Mouse (Mus musculus) heart, adult 2 months (tissue): Measurements from ENCODE around the gene Grik5. TPM values are rescaled to one million over a fixed set of nuclear protein-coding genes. Genes with fewer than 3 reads are reported as not detected.

Experiments
- DNase-seq, 2 experiments: peaks; one replicate each; pipeline ENCODE4 v3.0.0; 2021
- H3K27ac ChIP-seq: fragments of 200-600 bp; 2 replicates; pipeline ENCODE4 v1.8.1; 2022
- H3K27me3 ChIP-seq: fragments of 200-500 bp; 2 replicates; pipeline ENCODE4 v1.6.1; 2012; ENCODE audit warnings: mild to moderate bottlenecking, low read length, inconsistent platforms, mixed read lengths; ENCODE audit not compliant: control insufficient read depth, insufficient read depth
- H3K36me3 ChIP-seq: fragments of 200-500 bp; 2 replicates; pipeline ENCODE4 v1.6.1; 2012; ENCODE audit warnings: low read length, inconsistent platforms; ENCODE audit not compliant: control insufficient read depth, insufficient read depth
- H3K4me1 ChIP-seq: fragments of 200-500 bp; 2 replicates; pipeline ENCODE4 v1.6.1; 2011; ENCODE audit warnings: low read length; ENCODE audit not compliant: control insufficient read depth, insufficient read depth
- H3K4me3 ChIP-seq: fragments of 200-600 bp; 2 replicates; pipeline ENCODE4 v1.8.1; 2022
- H3K79me2 ChIP-seq: fragments of 200-500 bp; replicated peaks from 2 replicates; pipeline ENCODE4 v1.6.1; 2012; ENCODE audit warnings: mild to moderate bottlenecking, inconsistent platforms, low read length, moderate library complexity, mixed read lengths; ENCODE audit not compliant: control insufficient read depth, insufficient read depth
- H3K9ac ChIP-seq: fragments of 200-500 bp; 2 replicates; pipeline ENCODE4 v1.6.1; 2012; ENCODE audit warnings: low read depth, mild to moderate bottlenecking, control low read depth, inconsistent platforms, low read length, mixed read lengths
- CTCF ChIP-seq: fragments of 200-600 bp; IDR thresholded peaks from 2 replicates; pipeline ENCODE4 v1.8.1; 2022; ENCODE audit warnings: antibody characterized with exemption, mild to moderate bottlenecking, moderate library complexity
- EP300 ChIP-seq: fragments of 200-500 bp; IDR thresholded peaks from 2 replicates; pipeline ENCODE4 v1.6.1; 2011; ENCODE audit warnings: low read depth, low read length, control low read depth; ENCODE audit not compliant: insufficient read depth
- POLR2A ChIP-seq: fragments of 200-500 bp; IDR thresholded peaks from 2 replicates; pipeline ENCODE4 v1.6.1; 2011; ENCODE audit warnings: mild to moderate bottlenecking, low read depth, low read length, control low read depth; ENCODE audit not compliant: insufficient read depth
- WGBS: fragments of 180-500 bp; shearing (Covaris S2); methylation state at CpG from one replicate; pipeline ENCODE4 v1.1.7; 2018; 5-methylcytosine and 5-hydroxymethylcytosine counted together
- intact Hi-C: fragments of 180-260 bp; cut with DNase I; formaldehyde crosslinking; loops from one replicate; pipeline ENCODE4 v1.15.1; 2025
- polyA plus RNA-seq: library from polyadenylated mRNA; depleted of rRNA; stranded (reverse); fragments of >200 nt; gene quantifications from 2 replicates; pipeline ENCODE4 v1.2.3, GENCODE M21; 2012
- total RNA-seq, 2 experiments: library from RNA; stranded (reverse); gene quantifications; 2 replicates each; pipeline ENCODE4 v1.2.3; 2021

Gene Grik5
- total and polyA plus RNA-seq, 3 experiments = 4.5 to 12.1 (median 4.6) TPM

DNA sequence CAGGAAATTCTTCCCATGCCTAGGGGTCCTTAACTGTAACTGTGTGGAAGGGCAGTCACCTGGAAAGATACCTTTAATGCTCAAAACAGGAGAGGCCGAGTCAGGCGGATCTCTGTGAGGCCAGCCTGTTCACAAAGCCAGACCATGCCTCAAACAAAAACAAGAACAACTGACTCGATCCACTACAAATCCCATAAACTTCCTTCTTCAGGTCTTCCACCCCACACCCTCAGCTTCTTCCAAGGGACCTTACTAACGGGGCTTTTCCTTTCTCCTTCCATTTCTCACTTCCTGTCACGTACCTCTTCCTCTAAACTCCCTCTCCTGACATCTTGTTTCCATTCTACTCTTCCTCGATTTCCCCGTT lies 4.1 kb upstream of the Grik5 start:
- peak in 1 of 2 experiments; percentile 12 for DNase-seq
- Histone ChIP-seq H3K36me3 (no peaks in the 10 kb centered on the region; the same call in 1 of the 2 replicates), H3K4me3 (peak overlapping the region; percentile 91), H3K9ac (peak overlapping the region; percentile 53), H3K27me3 (no peaks in the 10 kb centered on the region), H3K4me1 (peaks cover 4% of the 10 kb centered on the region; the same call in 1 of the 2 replicates), H3K79me2 (peaks cover 6% of the 10 kb centered on the region), H3K27ac (peak overlapping the region; percentile 94)
- intact Hi-C loops = loop anchor here (5.0 kb wide), 2 partner anchors 169 to 189 kb away; no protein-coding TSS in a partner anchor
- 19% methylated on average over 7 of the region's 7 CpGs for WGBS
- TF ChIP-seq CTCF (no peak), POLR2A (no peak), EP300 (no peak)

GRCm38 (mm10) chr7:25073924-25074323 lies 1.8 kb upstream of the Grik5 start:
- TF ChIP-seq POLR2A (no peak), CTCF (no peak), EP300 (no peak)
- H3K4me3 ChIP-seq = no peak overlapping the region
- no peaks in the 10 kb centered on the region for H3K27me3 ChIP-seq
- no peak overlapping the region for H3K27ac ChIP-seq
- DNase-seq = no peak
- 89% methylated on average over 8 of the region's 8 CpGs for whole genome bisulfite sequencing
- intact Hi-C loops = no loop called here
- no peaks in the 10 kb centered on the region; the same call in 1 of the 2 replicates for H3K36me3 ChIP-seq
- H3K79me2 ChIP-seq = peaks cover 4% of the 10 kb centered on the region; the same call in 1 of the 2 replicates
- H3K4me1 ChIP-seq = peaks cover 2% of the 10 kb centered on the region; the same call in 1 of the 2 replicates
- H3K9ac ChIP-seq = no peak overlapping the region

GRCm38 (mm10) chr7:25072716-25073390 lies 707 bp upstream of the Grik5 start:
- Histone ChIP-seq H3K4me3 (peak overlapping the region; percentile 62), H3K79me2 (0 out of 2 replicates have a peak, but pooled peaks cover 2% of the 10 kb centered on the region), H3K9ac (peak overlapping the region; percentile 72), H3K4me1 (peaks cover 2% of the 10 kb centered on the region; the same call in 1 of the 2 replicates), H3K36me3 (no peaks in the 10 kb centered on the region; the same call in 1 of the 2 replicates), H3K27ac (peak overlapping the region; percentile 55), H3K27me3 (no peaks in the 10 kb centered on the region)
- 5% methylated on average over 30 of the region's 33 CpGs for WGBS
- peak; percentile 47 to 62 for DNase-seq
- TF ChIP-seq POLR2A (no peak), EP300 (no peak), CTCF (no peak)
- intact Hi-C loops = no loop called here

GRCm38 (mm10) chr7:25068724-25069123 lies 3.4 kb downstream of the Grik5 start:
- intact Hi-C loops = no loop called here
- H3K27me3 ChIP-seq = no peaks in the 10 kb centered on the region
- no peak for TF ChIP-seq CTCF
- TF ChIP-seq POLR2A = no peak
- no peak for TF ChIP-seq EP300

DNA sequence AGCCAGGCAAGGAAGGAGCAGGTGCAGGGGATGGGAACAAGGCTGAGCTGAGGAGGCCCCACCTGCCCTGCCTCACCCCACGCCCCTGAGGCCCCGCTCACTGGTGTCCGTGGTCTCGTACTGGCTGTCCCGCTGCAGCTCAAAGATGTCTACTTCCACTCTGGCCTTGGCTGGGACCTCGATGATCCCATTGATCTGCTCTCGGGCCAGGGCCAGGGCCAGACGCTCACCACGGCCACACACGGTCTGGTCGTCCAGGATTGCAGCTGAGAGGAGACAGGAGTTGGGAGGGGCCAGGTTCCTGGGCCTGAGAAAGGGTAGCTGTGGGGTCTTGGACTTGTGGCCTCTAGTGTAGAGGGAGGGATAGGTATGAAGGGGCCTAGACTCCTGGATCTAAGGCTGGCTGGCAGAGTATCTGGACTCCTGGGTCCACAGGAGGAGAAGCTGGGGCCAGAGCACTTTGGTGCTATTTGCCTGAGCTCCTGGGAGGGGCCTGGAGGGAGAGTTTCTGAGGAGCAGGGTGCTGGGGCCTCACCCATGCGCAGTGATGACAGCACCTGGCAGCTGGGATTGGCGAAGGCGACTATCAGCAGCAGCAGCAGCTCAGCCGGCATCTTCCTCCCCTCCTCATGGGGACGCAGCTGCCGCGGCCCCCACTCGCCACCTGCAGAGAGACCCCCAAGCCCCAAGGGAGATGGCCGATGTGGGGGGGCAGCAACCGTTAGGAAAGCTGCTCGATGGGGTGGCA lies 4.1 kb downstream of the Grik5 start:
- H3K27me3 ChIP-seq = no peaks in the 10 kb centered on the region
- WGBS = 90% methylated on average over 22 of the region's 22 CpGs

More at GRCm38 (mm10) chr7:25068724-25069123, 3.4 kb downstream of the Grik5 start:
- DNase-seq = no peak
- Histone ChIP-seq H3K27ac (no peak overlapping the region), H3K4me1 (no peaks in the 10 kb centered on the region), H3K79me2 (no peaks in the 10 kb centered on the region), H3K36me3 (no peaks in the 10 kb centered on the region), H3K4me3 (no peak overlapping the region), H3K9ac (no peak overlapping the region)
- 62% methylated on average over 2 of the region's 2 CpGs for WGBS

More for the DNA sequence above, 4.1 kb downstream of the Grik5 start:
- intact Hi-C loops = no loop called here
- no peak overlapping the region for H3K27ac ChIP-seq
- no peaks in the 10 kb centered on the region for H3K79me2 ChIP-seq
- H3K9ac ChIP-seq = no peak overlapping the region
- no peak for DNase-seq
- H3K4me3 ChIP-seq = no peak overlapping the region
- no peaks in the 10 kb centered on the region for H3K36me3 ChIP-seq
- H3K4me1 ChIP-seq = no peaks in the 10 kb centered on the region
- TF ChIP-seq POLR2A (no peak), CTCF (no peak), EP300 (no peak)
